21 mouse cellular contexts compared by ENCODE assay signal in the genomic region with DNA sequence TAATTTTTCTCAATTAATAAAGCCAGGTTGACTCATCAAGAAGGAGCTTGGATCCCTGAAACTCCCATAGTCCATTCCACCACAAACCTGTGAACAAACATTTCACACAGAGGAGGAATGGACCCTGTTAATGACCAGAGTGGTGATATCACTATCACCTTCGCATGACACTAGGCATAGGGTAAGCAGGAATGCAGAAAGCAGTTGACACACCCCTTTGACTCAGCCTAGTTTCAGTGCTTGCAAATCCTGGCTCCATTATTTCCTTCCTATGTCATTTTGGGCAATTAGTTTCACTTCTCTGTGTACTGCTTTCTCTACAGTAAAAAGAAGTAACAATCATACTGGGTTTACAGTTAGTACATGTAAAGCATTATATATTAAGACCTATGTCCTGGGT.
DNase-seq lines count a peak whose midpoint lies in the region; ATAC-seq and TF ChIP-seq lines count a peak whose summit lies in the region.
"Had no signal": no experiment of that assay in that cellular context is flagged by ENCODE, and none has a peak within 500 bp of the region (broad histone marks: within the 10 kb centered on the region; RNA-seq: fewer than 3 reads in every experiment).

No protein-coding gene starts in this region.

- 55% methylated on average over 1 of the region's 1 CpGs for whole genome bisulfite sequencing in liver, adult 2 months
- 44% methylated on average over 1 of the region's 1 CpGs for WGBS in liver, embryonic 12.5 days (ENCODE audit: insufficient replicate concordance)
- 52% methylated on average over 1 of the region's 1 CpGs for WGBS in hindbrain, embryonic 11.5 days

- no peaks in the 10 kb centered on the region for H3K27me3 ChIP-seq in liver, adult 2 months (ENCODE audit: control insufficient read depth, insufficient read depth, low read length)
- no peaks in the 10 kb centered on the region for H3K27me3 ChIP-seq in liver, embryonic 12.5 days (replicated peaks)
- H3K27me3 ChIP-seq in hindbrain, embryonic 11.5 days (ENCODE audit: control insufficient read depth, insufficient read depth, low read length): no peaks in the 10 kb centered on the region
- H3K27me3 ChIP-seq: forebrain, embryonic 13.5 days; heart, embryonic 13.5 days; hindbrain, embryonic 15.5 days; intestine, embryonic 15.5 days; kidney, embryonic 15.5 days; liver, embryonic 13.5 days; midbrain, embryonic 15.5 days had no signal

- no peaks in the 10 kb centered on the region for H3K9me3 ChIP-seq in liver, embryonic 12.5 days (replicated peaks)
- H3K9me3 ChIP-seq in hindbrain, embryonic 11.5 days (ENCODE audit: control insufficient read depth, low read length): no peaks in the 10 kb centered on the region
- H3K9me3 ChIP-seq: forebrain, embryonic 13.5 days; heart, embryonic 13.5 days; hindbrain, embryonic 15.5 days; intestine, embryonic 15.5 days; kidney, embryonic 15.5 days; liver, embryonic 13.5 days; midbrain, embryonic 15.5 days had no signal

- no peak for TF ChIP-seq CTCF in liver, adult 2 months (IDR thresholded peaks at IDR 0.05; ENCODE audit: low read depth, low read length)

- DNase-seq in liver, adult 2 months (ENCODE audit: extremely low read depth, low read depth, low spot score): peak; percentile 33
- DNase-seq in adipocyte (ENCODE audit: low spot score): peak; percentile 60
- DNase-seq in B cell, adult 2 months: no peak
- DNase-seq in cerebellum, adult 9-11 months: no peak
- no peak for DNase-seq in hindbrain, embryonic 11.5 days (ENCODE audit: low spot score)
- DNase-seq: adrenal gland, postnatal 36 days; cerebellum, adult 2 months; kidney, postnatal 4 days; liver, embryonic 13.5 days; lung, embryonic 14.5 days; right cerebral cortex, postnatal 4 days; thymus, postnatal 14 days had no signal

- no peak overlapping the region for H3K4me3 ChIP-seq in liver, adult 2 months (ENCODE audit: insufficient read depth, low read depth, low read length)
- no peak overlapping the region for H3K4me3 ChIP-seq in liver, embryonic 12.5 days
- H3K4me3 ChIP-seq in hindbrain, embryonic 11.5 days (ENCODE audit: low read depth, low read length): no peak overlapping the region
- H3K4me3 ChIP-seq: erythroblast, embryonic 14.5 days; forebrain, embryonic 13.5 days; heart, embryonic 13.5 days; hindbrain, embryonic 15.5 days; intestine, embryonic 15.5 days; kidney, embryonic 15.5 days; liver, embryonic 13.5 days; midbrain, embryonic 15.5 days had no signal

- no peaks in the 10 kb centered on the region for H3K36me3 ChIP-seq in liver, adult 2 months (ENCODE audit: control insufficient read depth, insufficient read depth, low read length)
- no peaks in the 10 kb centered on the region for H3K36me3 ChIP-seq in liver, embryonic 12.5 days
- H3K36me3 ChIP-seq in hindbrain, embryonic 11.5 days (ENCODE audit: control insufficient read depth, insufficient read depth, low read length): no peaks in the 10 kb centered on the region
- H3K36me3 ChIP-seq: heart, embryonic 13.5 days; hindbrain, embryonic 15.5 days; intestine, embryonic 15.5 days; kidney, embryonic 15.5 days; liver, embryonic 13.5 days; midbrain, embryonic 15.5 days had no signal

- H3K4me1 ChIP-seq in liver, adult 2 months (ENCODE audit: control insufficient read depth, insufficient read depth, low read length): peaks cover 5% of the 10 kb centered on the region; the same call in 1 of the 2 replicates
- no peaks in the 10 kb centered on the region for H3K4me1 ChIP-seq in liver, embryonic 12.5 days
- no peaks in the 10 kb centered on the region for H3K4me1 ChIP-seq in hindbrain, embryonic 11.5 days (replicated peaks; ENCODE audit: control insufficient read depth, insufficient read depth, low read length)
- H3K4me1 ChIP-seq: forebrain, embryonic 13.5 days; heart, embryonic 13.5 days; hindbrain, embryonic 15.5 days; intestine, embryonic 15.5 days; kidney, embryonic 15.5 days; liver, embryonic 13.5 days; midbrain, embryonic 15.5 days had no signal

- H3K27ac ChIP-seq in liver, adult 2 months (replicated peaks; ENCODE audit: insufficient read depth, low read depth, low read length): no peak overlapping the region
- no peak overlapping the region for H3K27ac ChIP-seq in liver, embryonic 12.5 days
- no peak overlapping the region for H3K27ac ChIP-seq in hindbrain, embryonic 11.5 days (ENCODE audit: low read depth, low read length)
- H3K27ac ChIP-seq: forebrain, embryonic 13.5 days; heart, embryonic 13.5 days; hindbrain, embryonic 15.5 days; intestine, embryonic 15.5 days; kidney, embryonic 15.5 days; liver, embryonic 13.5 days; midbrain, embryonic 15.5 days had no signal

- no peak overlapping the region for H3K9ac ChIP-seq in liver, adult 2 months (ENCODE audit: low read depth, low read length)
- no peak overlapping the region for H3K9ac ChIP-seq in liver, embryonic 12.5 days
- no peak overlapping the region for H3K9ac ChIP-seq in hindbrain, embryonic 11.5 days (ENCODE audit: low read depth, low read length)
- H3K9ac ChIP-seq: forebrain, embryonic 13.5 days; heart, embryonic 13.5 days; hindbrain, embryonic 15.5 days; intestine, embryonic 15.5 days; kidney, embryonic 15.5 days; liver, embryonic 13.5 days; lung, embryonic 14.5 days; midbrain, embryonic 15.5 days had no signal

- H3K79me2 ChIP-seq in liver, adult 2 months (ENCODE audit: control insufficient read depth, insufficient read depth, low read length): peaks cover 2% of the 10 kb centered on the region; the same call in 1 of the 2 replicates

- H3K4me2 ChIP-seq in liver, embryonic 12.5 days: no peak overlapping the region
- no peak overlapping the region for H3K4me2 ChIP-seq in hindbrain, embryonic 11.5 days (replicated peaks; ENCODE audit: low read depth, low read length)
- H3K4me2 ChIP-seq: forebrain, embryonic 13.5 days; heart, embryonic 13.5 days; hindbrain, embryonic 15.5 days; intestine, embryonic 15.5 days; kidney, embryonic 15.5 days; liver, embryonic 13.5 days; lung, embryonic 14.5 days; midbrain, embryonic 15.5 days had no signal

- ATAC-seq in liver, embryonic 12.5 days: no peak
- ATAC-seq in megakaryocyte, adult 5-6 weeks (ENCODE audit: poor library complexity, severe bottlenecking): peak; percentile 66
- no peak for ATAC-seq in hindbrain, embryonic 11.5 days (ENCODE audit: low FRiP score)
- ATAC-seq: forebrain, embryonic 13.5 days; intestine, embryonic 15.5 days; midbrain, embryonic 15.5 days had no signal

- no peak for TF ChIP-seq POLR2A in liver, adult 2 months (IDR thresholded peaks at IDR 0.05; ENCODE audit: extremely low read depth, insufficient read depth, low read length)

Comparison
In these comparisons a context has a peak if more than half of its experiments do, and no peak if none do; other contexts are left out.
1. DNase-seq: peak in liver, adult 2 months (single experiment) and adipocyte (single experiment); none in B cell, adult 2 months (0 of 2), cerebellum, adult 9-11 months (single experiment) and hindbrain, embryonic 11.5 days (single experiment).